9 mouse cellular contexts compared by ENCODE assay signal in genomic region chr11:69244911-69245310, GRCm38 (mm10). TPM values are rescaled to one million over a fixed set of nuclear protein-coding genes. Genes with fewer than 3 reads are reported as not detected.
A peak's percentile ranks its signal among the peaks of the same experiment; 100 is the strongest.
DNase-seq lines count a peak whose midpoint lies in the region; ATAC-seq and TF ChIP-seq lines count a peak whose summit lies in the region.
"Had no signal": no experiment of that assay in that cellular context is flagged by ENCODE, and none has a peak within 500 bp of the region (broad histone marks: within the 10 kb centered on the region; RNA-seq: fewer than 3 reads in every experiment).

No protein-coding gene starts in this region.

- 0 out of 2 replicates have a peak, but pooled peaks cover 3% of the 10 kb centered on the region for H3K27me3 ChIP-seq in intestine, embryonic 14.5 days (replicated peaks; ENCODE audit: control insufficient read depth, insufficient read depth, low read length)
- H3K27me3 ChIP-seq in intestine, embryonic 16.5 days (replicated peaks; ENCODE audit: control insufficient read depth, insufficient read depth, low read length), result no peaks in the 10 kb centered on the region
- 0 out of 2 replicates have a peak, but pooled peaks cover 8% of the 10 kb centered on the region for H3K27me3 ChIP-seq in E14TG2a.4 (ENCODE audit: insufficient read depth, low read length)
- no peaks in the 10 kb centered on the region for H3K27me3 ChIP-seq in stomach, postnatal 0 days (ENCODE audit: control insufficient read depth, insufficient read depth, low read length)

- ATAC-seq in intestine, embryonic 14.5 days (replicated peaks; ENCODE audit: low FRiP score, low TSS enrichment, low read depth), result no peak
- ATAC-seq in intestine, embryonic 16.5 days, result no peak
- no peak for ATAC-seq in stomach, postnatal 0 days (ENCODE audit: low FRiP score, low TSS enrichment)

- TF ChIP-seq CTCF in E14TG2a.4 (conservative IDR thresholded peaks at IDR 0.05; ENCODE audit: low read length), result peak; percentile 39
- TF ChIP-seq CTCF in stomach, postnatal 0 days (IDR thresholded peaks at IDR 0.05; ENCODE audit: low read depth), result peak; percentile 87

- DNase-seq in intestine, embryonic 14.5 days (ENCODE audit: low spot score), result peak; percentile 74
- peak; percentile 82 for DNase-seq in 3T3-L1 (ENCODE audit: low read depth, low spot score)
- peak; percentile 81 for DNase-seq in embryo, embryonic 10.5 days (ENCODE audit: low spot score)
- DNase-seq in layer of hippocampus, adult 9-10 months (ENCODE audit: low spot score), result peak; percentile 26
- DNase-seq in stomach, postnatal 0 days (ENCODE audit: low spot score), result peak; percentile 38
- DNase-seq in urinary bladder, postnatal 4 days (ENCODE audit: low spot score in 2 of 2), result no peak

- H3K36me3 ChIP-seq in intestine, embryonic 14.5 days (ENCODE audit: control insufficient read depth, insufficient read depth, low read length), result no peaks in the 10 kb centered on the region
- H3K36me3 ChIP-seq in intestine, embryonic 16.5 days (ENCODE audit: control insufficient read depth, insufficient read depth, low read length), result no peaks in the 10 kb centered on the region
- H3K36me3 ChIP-seq in E14TG2a.4 (ENCODE audit: insufficient read depth, low read length), result no peaks in the 10 kb centered on the region
- H3K36me3 ChIP-seq in stomach, postnatal 0 days (ENCODE audit: control insufficient read depth, insufficient read depth, low read length), result no peaks in the 10 kb centered on the region
- H3K36me3 ChIP-seq: limb, embryonic 12.5 days had no signal

- WGBS in intestine, embryonic 14.5 days, result 12% methylated on average over 2 of the region's 2 CpGs
- WGBS in intestine, embryonic 16.5 days, result 35% methylated on average over 2 of the region's 2 CpGs
- 21% methylated on average over 2 of the region's 2 CpGs for WGBS in stomach, postnatal 0 days

- H3K9ac ChIP-seq in intestine, embryonic 14.5 days (ENCODE audit: low read length), result no peak overlapping the region
- no peak overlapping the region for H3K9ac ChIP-seq in intestine, embryonic 16.5 days (ENCODE audit: low read depth, low read length)
- H3K9ac ChIP-seq in stomach, postnatal 0 days (ENCODE audit: low read length), result no peak overlapping the region
- H3K9ac ChIP-seq: limb, embryonic 12.5 days had no signal

- H3K4me3 ChIP-seq in intestine, embryonic 14.5 days (ENCODE audit: low read depth, low read length), result no peak overlapping the region
- H3K4me3 ChIP-seq in intestine, embryonic 16.5 days (ENCODE audit: low read length), result no peak overlapping the region
- H3K4me3 ChIP-seq in E14TG2a.4 (replicated peaks; ENCODE audit: low read length), result no peak overlapping the region
- H3K4me3 ChIP-seq in stomach, postnatal 0 days (ENCODE audit: low read depth, low read length), result no peak overlapping the region
- H3K4me3 ChIP-seq: limb, embryonic 12.5 days had no signal

- no peak overlapping the region for H3K27ac ChIP-seq in intestine, embryonic 14.5 days (ENCODE audit: low read depth)
- no peak overlapping the region for H3K27ac ChIP-seq in intestine, embryonic 16.5 days (ENCODE audit: low read length)
- no peak overlapping the region for H3K27ac ChIP-seq in stomach, postnatal 0 days (replicated peaks)
- H3K27ac ChIP-seq: limb, embryonic 12.5 days had no signal

- no peaks in the 10 kb centered on the region for H3K9me3 ChIP-seq in intestine, embryonic 14.5 days (ENCODE audit: control insufficient read depth, low read length)
- H3K9me3 ChIP-seq in intestine, embryonic 16.5 days (ENCODE audit: control insufficient read depth, low read length), result no peaks in the 10 kb centered on the region
- H3K9me3 ChIP-seq in E14TG2a.4 (ENCODE audit: low read length), result no peaks in the 10 kb centered on the region
- H3K9me3 ChIP-seq in stomach, postnatal 0 days (ENCODE audit: control insufficient read depth, low read length), result no peaks in the 10 kb centered on the region
- H3K9me3 ChIP-seq: limb, embryonic 12.5 days had no signal

- no peak overlapping the region for H3K4me2 ChIP-seq in intestine, embryonic 14.5 days (ENCODE audit: low read length)
- no peak overlapping the region for H3K4me2 ChIP-seq in intestine, embryonic 16.5 days (ENCODE audit: low read depth, low read length)
- no peak overlapping the region for H3K4me2 ChIP-seq in stomach, postnatal 0 days (replicated peaks; ENCODE audit: low read depth)

- H3K4me1 ChIP-seq in intestine, embryonic 14.5 days (replicated peaks; ENCODE audit: control insufficient read depth, insufficient read depth, low read length), result no peaks in the 10 kb centered on the region
- H3K4me1 ChIP-seq in intestine, embryonic 16.5 days (ENCODE audit: control insufficient read depth, insufficient read depth, low read length), result peaks cover 4% of the 10 kb centered on the region; the same call in 1 of the 2 replicates
- H3K4me1 ChIP-seq in E14TG2a.4 (replicated peaks; ENCODE audit: low read depth, low read length), result no peaks in the 10 kb centered on the region
- H3K4me1 ChIP-seq in stomach, postnatal 0 days (replicated peaks; ENCODE audit: control insufficient read depth, insufficient read depth), result peaks cover 4% of the 10 kb centered on the region

- TF ChIP-seq EP300 in stomach, postnatal 0 days (optimal IDR thresholded peaks at IDR 0.05), result no peak

RNA-seq across cellular contexts. Expression of gene Gucy2e, which starts 8.1 kb away (rescaled TPM):
- polyA plus RNA-seq in intestine, embryonic 14.5 days (2014; fragmentation: Nextera tagmentation; extraction: Ambion mirVana), result 0.01 TPM in 1 of 2 replicates, not detected in the other
- polyA plus RNA-seq in intestine, embryonic 16.5 days (2015; fragmentation: Nextera tagmentation; extraction: Ambion mirVana), result 0.02 and 0.07 TPM in 2 replicates
- 0.04 and 0.05 TPM in 2 replicates for polyA plus RNA-seq in stomach, postnatal 0 days (2015; fragmentation: Nextera tagmentation; extraction: Ambion mirVana)
- polyA plus RNA-seq: limb, embryonic 12.5 days had no signal

RNA-seq across cellular contexts. Expression of gene Alox8, which starts 47.3 kb away (rescaled TPM):
- 0.13 and 0.15 TPM in 2 replicates for polyA plus RNA-seq in intestine, embryonic 14.5 days (2014; fragmentation: Nextera tagmentation; extraction: Ambion mirVana)
- 0.13 and 0.15 TPM in 2 replicates for polyA plus RNA-seq in intestine, embryonic 16.5 days (2015; fragmentation: Nextera tagmentation; extraction: Ambion mirVana)
- polyA plus RNA-seq in stomach, postnatal 0 days (2015; fragmentation: Nextera tagmentation; extraction: Ambion mirVana), result 1.2 and 1.3 TPM in 2 replicates
- polyA plus RNA-seq: limb, embryonic 12.5 days had no signal

Comparison
In these comparisons a context has a peak if more than half of its experiments do, and no peak if none do; other contexts are left out.
1. DNase-seq: peak in intestine, embryonic 14.5 days (single experiment), 3T3-L1 (single experiment), embryo, embryonic 10.5 days (single experiment), layer of hippocampus, adult 9-10 months (single experiment) and stomach, postnatal 0 days (single experiment); none in urinary bladder, postnatal 4 days (0 of 2).